Mouse (Mus musculus): Measurements from ENCODE around the gene Fiz1. TPM values are rescaled to one million over a fixed set of nuclear protein-coding genes. Genes with fewer than 3 reads are reported as not detected.

Fiz1 gene
- polyA plus RNA-seq, 1 experiment: 23.6 TPM

- Histone ChIP-seq H3K4me1 (ENCODE audit: control insufficient read depth, insufficient read depth, low read length) (peaks cover 8% of the 10 kb centered on the region), H3K27ac (ENCODE audit: insufficient read depth, low read depth, low read length) (no peak overlapping the region), H3K4me3 (ENCODE audit: insufficient read depth, low read length) (peak overlapping the region; percentile 72)
- TF ChIP-seq POLR2A (IDR thresholded peaks at IDR 0.05; ENCODE audit: borderline replicate concordance, low read depth, low read length) (no peak), CTCF (IDR thresholded peaks at IDR 0.05; ENCODE audit: low read depth, low read length) (no peak)
Measured at GRCm38 (mm10) chr7:5038940-5039339, 24.4 kb upstream of the Fiz1 start.

GRCm38 (mm10) chr7:5038109-5038732 lies 23.7 kb upstream of the Fiz1 start, which contains the start of gene Zfp784:
TSS of gene Zfp784 (minus strand) at chr7:5038446.
- H3K27ac ChIP-seq (ENCODE audit: insufficient read depth, low read depth, low read length): peak within 1 kb of the TSS; percentile 77
- no peak for TF ChIP-seq POLR2A (IDR thresholded peaks at IDR 0.05; ENCODE audit: borderline replicate concordance, low read depth, low read length)
- no peak for TF ChIP-seq CTCF (IDR thresholded peaks at IDR 0.05; ENCODE audit: low read depth, low read length)
- H3K4me3 ChIP-seq (ENCODE audit: insufficient read depth, low read length): peak within 1 kb of the TSS; percentile 72
- peaks cover 8% of the 10 kb centered on the region for H3K4me1 ChIP-seq (ENCODE audit: control insufficient read depth, insufficient read depth, low read length)

GRCm38 (mm10) chr7:5037467-5037866 lies 23.0 kb upstream of the Fiz1 start:
- H3K27ac ChIP-seq (ENCODE audit: insufficient read depth, low read depth, low read length): no peak overlapping the region
- TF ChIP-seq CTCF (IDR thresholded peaks at IDR 0.05; ENCODE audit: low read depth, low read length) (no peak), POLR2A (IDR thresholded peaks at IDR 0.05; ENCODE audit: borderline replicate concordance, low read depth, low read length) (no peak)
- H3K4me1 ChIP-seq (ENCODE audit: control insufficient read depth, insufficient read depth, low read length): peaks cover 8% of the 10 kb centered on the region
- no peak overlapping the region for H3K4me3 ChIP-seq (ENCODE audit: insufficient read depth, low read length)

- no peak overlapping the region for H3K27ac ChIP-seq (ENCODE audit: insufficient read depth, low read depth, low read length)
- H3K4me1 ChIP-seq (ENCODE audit: control insufficient read depth, insufficient read depth, low read length): peaks cover 8% of the 10 kb centered on the region
- H3K4me3 ChIP-seq (ENCODE audit: insufficient read depth, low read length): no peak overlapping the region
- TF ChIP-seq CTCF (IDR thresholded peaks at IDR 0.05; ENCODE audit: low read depth, low read length) (no peak), POLR2A (IDR thresholded peaks at IDR 0.05; ENCODE audit: borderline replicate concordance, low read depth, low read length) (no peak)
Measured at GRCm38 (mm10) chr7:5037026-5037425, 22.5 kb upstream of the Fiz1 start.

- Histone ChIP-seq H3K27ac (ENCODE audit: insufficient read depth, low read depth, low read length) (no peak overlapping the region), H3K4me3 (ENCODE audit: insufficient read depth, low read length) (no peak overlapping the region), H3K4me1 (ENCODE audit: control insufficient read depth, insufficient read depth, low read length) (peaks cover 8% of the 10 kb centered on the region)
- TF ChIP-seq POLR2A (IDR thresholded peaks at IDR 0.05; ENCODE audit: borderline replicate concordance, low read depth, low read length): no peak
- no peak for TF ChIP-seq CTCF (IDR thresholded peaks at IDR 0.05; ENCODE audit: low read depth, low read length)
Measured at GRCm38 (mm10) chr7:5036136-5036535, 21.6 kb upstream of the Fiz1 start.

- no peak for TF ChIP-seq CTCF (IDR thresholded peaks at IDR 0.05; ENCODE audit: low read depth, low read length)
- TF ChIP-seq POLR2A (IDR thresholded peaks at IDR 0.05; ENCODE audit: borderline replicate concordance, low read depth, low read length): no peak
- no peak overlapping the region for H3K27ac ChIP-seq (ENCODE audit: insufficient read depth, low read depth, low read length)
- no peak overlapping the region for H3K4me3 ChIP-seq (ENCODE audit: insufficient read depth, low read length)
- H3K4me1 ChIP-seq (ENCODE audit: control insufficient read depth, insufficient read depth, low read length): peaks cover 8% of the 10 kb centered on the region
Measured at GRCm38 (mm10) chr7:5035628-5036027, 21.1 kb upstream of the Fiz1 start.

GRCm38 (mm10) chr7:5033818-5034217 lies 19.3 kb upstream of the Fiz1 start, which contains the start of gene 4632433K11Rik:
TSS of gene 4632433K11Rik (plus strand) at chr7:5034118.
- TF ChIP-seq CTCF (IDR thresholded peaks at IDR 0.05; ENCODE audit: low read depth, low read length) (no peak), POLR2A (IDR thresholded peaks at IDR 0.05; ENCODE audit: borderline replicate concordance, low read depth, low read length) (no peak)
- Histone ChIP-seq H3K4me3 (ENCODE audit: insufficient read depth, low read length) (no peak within 1 kb of the TSS), H3K27ac (ENCODE audit: insufficient read depth, low read depth, low read length) (no peak within 1 kb of the TSS), H3K4me1 (ENCODE audit: control insufficient read depth, insufficient read depth, low read length) (peaks cover 4% of the 10 kb centered on the region)

GRCm38 (mm10) chr7:5031496-5031895 lies 17.0 kb upstream of the Fiz1 start:
- no peak overlapping the region for H3K4me3 ChIP-seq (ENCODE audit: insufficient read depth, low read length)
- no peak for TF ChIP-seq CTCF (IDR thresholded peaks at IDR 0.05; ENCODE audit: low read depth, low read length)
- no peak for TF ChIP-seq POLR2A (IDR thresholded peaks at IDR 0.05; ENCODE audit: borderline replicate concordance, low read depth, low read length)
- H3K4me1 ChIP-seq (ENCODE audit: control insufficient read depth, insufficient read depth, low read length): no peaks in the 10 kb centered on the region
- no peak overlapping the region for H3K27ac ChIP-seq (ENCODE audit: insufficient read depth, low read depth, low read length)

GRCm38 (mm10) chr7:5030554-5031275 lies 16.2 kb upstream of the Fiz1 start:
- Histone ChIP-seq H3K4me3 (ENCODE audit: insufficient read depth, low read length) (no peak overlapping the region), H3K4me1 (ENCODE audit: control insufficient read depth, insufficient read depth, low read length) (no peaks in the 10 kb centered on the region), H3K27ac (ENCODE audit: insufficient read depth, low read depth, low read length) (no peak overlapping the region)
- no peak for TF ChIP-seq POLR2A (IDR thresholded peaks at IDR 0.05; ENCODE audit: borderline replicate concordance, low read depth, low read length)

GRCm38 (mm10) chr7:5029946-5030345 lies 15.4 kb upstream of the Fiz1 start:
- H3K27ac ChIP-seq (ENCODE audit: insufficient read depth, low read depth, low read length): no peak overlapping the region
- no peak for TF ChIP-seq CTCF (IDR thresholded peaks at IDR 0.05; ENCODE audit: low read depth, low read length)
- TF ChIP-seq POLR2A (IDR thresholded peaks at IDR 0.05; ENCODE audit: borderline replicate concordance, low read depth, low read length): no peak
- H3K4me3 ChIP-seq (ENCODE audit: insufficient read depth, low read length): no peak overlapping the region
- H3K4me1 ChIP-seq (ENCODE audit: control insufficient read depth, insufficient read depth, low read length): no peaks in the 10 kb centered on the region

Measured in bone marrow macrophage, adult 2 months (primary cell).